Mouse (Mus musculus): ENCODE measurements at regions not wholly inside any gene's neighbourhood (a gene's known extent, or its start where the extent isn't known, plus 50 kb on each side); places are given as distances from the start of the nearest gene placed in this dataset.

DNA sequence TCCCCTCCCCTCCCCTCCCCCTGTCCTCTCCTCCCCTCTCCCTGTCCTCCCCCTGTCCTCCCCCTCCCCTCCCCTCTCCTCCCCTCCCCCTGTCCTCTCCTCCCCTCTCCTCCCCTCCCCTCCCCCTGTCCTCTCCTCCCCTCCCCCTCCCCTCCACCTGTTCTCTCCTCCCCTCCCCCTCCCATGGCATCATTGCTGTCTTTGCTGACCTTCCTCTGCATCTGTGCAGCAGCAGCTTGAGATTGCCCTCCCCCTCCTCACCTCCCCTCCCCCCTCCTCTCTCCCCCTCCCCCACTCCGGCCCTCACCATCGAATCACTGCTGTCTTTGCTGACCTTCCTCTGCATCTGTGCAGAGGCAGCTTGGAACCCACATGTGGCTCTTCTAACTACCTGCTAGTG lies 123.4 kb upstream of the Ubr2 start:
- peaks cover 9% of the 10 kb centered on the region for H3K27me3 ChIP-seq (ENCODE audit: control insufficient read depth)
- no peak for TF ChIP-seq TAL1 (IDR thresholded peaks at IDR 0.05; ENCODE audit: low read length)
- no peak for TF ChIP-seq GATA1 (IDR thresholded peaks at IDR 0.05; ENCODE audit: low read length)
- H3K9me3 ChIP-seq (ENCODE audit: control insufficient read depth, low read length): no peaks in the 10 kb centered on the region
- H3K36me3 ChIP-seq (ENCODE audit: control insufficient read depth): no peaks in the 10 kb centered on the region
- no peak overlapping the region for H3K4me3 ChIP-seq (replicated peaks)
- H3K4me1 ChIP-seq (ENCODE audit: control insufficient read depth): peaks cover 2% of the 10 kb centered on the region; the same call in 1 of the 2 replicates

DNA sequence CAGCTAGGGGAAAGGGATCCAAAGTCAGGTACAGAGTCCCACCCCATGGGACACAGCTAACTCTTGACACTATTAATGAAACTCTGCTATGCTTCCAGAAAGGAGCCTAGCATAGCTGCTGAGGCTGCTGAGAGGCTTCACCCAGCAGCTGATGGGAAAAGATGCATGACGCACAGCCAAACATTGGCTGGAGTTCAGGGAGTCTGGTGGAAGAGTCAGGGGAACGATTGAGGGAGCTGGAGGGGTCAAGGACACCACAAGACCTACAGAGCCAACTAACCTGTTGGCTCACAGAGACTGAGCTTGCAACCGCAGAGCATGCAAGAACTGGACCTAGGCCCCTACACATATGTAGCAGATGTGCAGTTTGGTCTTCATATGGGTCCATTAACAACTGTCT lies 117.2 kb upstream of the Ubr2 start:
- no peaks in the 10 kb centered on the region for H3K4me1 ChIP-seq (ENCODE audit: control insufficient read depth)
- TF ChIP-seq GATA1 (IDR thresholded peaks at IDR 0.05; ENCODE audit: low read length): no peak
- no peaks in the 10 kb centered on the region for H3K36me3 ChIP-seq (ENCODE audit: control insufficient read depth)
- no peak overlapping the region for H3K4me3 ChIP-seq (replicated peaks)
- no peaks in the 10 kb centered on the region for H3K9me3 ChIP-seq (ENCODE audit: control insufficient read depth, low read length)
- H3K27me3 ChIP-seq (ENCODE audit: control insufficient read depth): no peaks in the 10 kb centered on the region

DNA sequence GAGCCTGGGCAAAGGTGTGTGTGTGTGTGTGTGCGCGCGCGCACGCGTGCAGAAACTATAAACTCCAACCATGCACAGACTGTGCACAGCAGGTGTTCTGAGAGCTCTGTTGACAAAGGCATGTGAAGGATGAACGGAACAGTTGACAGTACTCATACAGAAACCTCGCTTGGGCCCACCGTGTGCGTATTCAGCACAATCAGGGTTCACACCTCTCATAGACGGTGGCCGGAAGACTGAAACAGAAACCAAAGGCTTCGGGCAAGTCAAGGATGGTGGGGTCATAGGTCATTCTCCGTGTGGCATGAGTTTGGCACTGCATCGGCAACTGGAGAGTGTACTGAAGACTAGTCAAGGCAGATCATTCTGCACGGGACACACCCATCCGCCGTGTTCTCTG lies 113.2 kb upstream of the Ubr2 start:
- Histone ChIP-seq H3K4me1 (ENCODE audit: control insufficient read depth) (no peaks in the 10 kb centered on the region), H3K36me3 (ENCODE audit: control insufficient read depth) (no peaks in the 10 kb centered on the region), H3K4me3 (replicated peaks) (no peak overlapping the region), H3K27me3 (ENCODE audit: control insufficient read depth) (no peaks in the 10 kb centered on the region), H3K9me3 (ENCODE audit: control insufficient read depth, low read length) (no peaks in the 10 kb centered on the region)
- TF ChIP-seq GATA1 (IDR thresholded peaks at IDR 0.05; ENCODE audit: low read length) (no peak), TAL1 (IDR thresholded peaks at IDR 0.05; ENCODE audit: low read length) (no peak)

DNA sequence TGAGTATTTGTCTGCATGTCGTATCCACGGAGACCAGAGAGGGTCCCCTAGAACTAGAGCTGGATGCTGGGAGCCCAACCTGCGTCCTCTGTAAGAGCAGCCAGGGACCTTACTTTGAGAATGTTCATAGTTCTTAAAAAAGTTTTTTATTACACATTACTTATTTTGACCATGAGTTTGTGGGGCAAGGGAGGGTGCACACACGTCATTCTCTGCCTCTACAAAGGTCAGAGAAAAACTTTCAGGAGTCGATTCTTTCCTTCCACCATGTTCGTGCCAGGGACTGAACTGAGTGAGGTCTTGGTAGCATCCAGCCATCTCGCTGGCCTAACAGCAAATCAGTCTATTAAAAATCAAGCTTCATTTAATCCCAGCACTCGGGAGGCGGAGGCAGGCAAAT lies 111.9 kb upstream of the Ubr2 start:
- Histone ChIP-seq H3K4me3 (replicated peaks) (no peak overlapping the region), H3K27me3 (ENCODE audit: control insufficient read depth) (no peaks in the 10 kb centered on the region), H3K36me3 (ENCODE audit: control insufficient read depth) (no peaks in the 10 kb centered on the region), H3K4me1 (ENCODE audit: control insufficient read depth) (no peaks in the 10 kb centered on the region), H3K9me3 (ENCODE audit: control insufficient read depth, low read length) (no peaks in the 10 kb centered on the region)
- no peak for TF ChIP-seq GATA1 (IDR thresholded peaks at IDR 0.05; ENCODE audit: low read length)
- no peak for TF ChIP-seq TAL1 (IDR thresholded peaks at IDR 0.05; ENCODE audit: low read length)

DNA sequence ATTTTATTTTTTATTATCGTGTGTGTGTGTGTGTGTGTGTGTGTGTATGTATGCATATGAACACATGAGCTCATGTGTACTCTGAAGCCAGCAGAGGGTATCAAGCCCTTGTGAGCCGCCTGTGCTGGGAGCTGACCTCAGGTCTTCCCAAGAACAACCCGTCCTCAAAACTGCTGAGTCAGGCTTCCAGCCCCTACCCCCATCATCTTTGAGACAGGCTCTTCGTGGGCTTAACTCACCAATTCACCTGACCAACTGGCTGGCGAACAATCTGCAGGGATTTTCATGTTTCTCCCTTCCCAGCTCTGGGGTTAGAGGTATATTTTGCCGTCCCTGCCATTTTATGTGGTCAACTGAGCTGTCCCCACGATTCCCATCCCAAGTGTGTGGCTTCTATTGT lies 107.7 kb upstream of the Ubr2 start:
- Histone ChIP-seq H3K4me3 (replicated peaks) (no peak overlapping the region), H3K4me1 (ENCODE audit: control insufficient read depth) (no peaks in the 10 kb centered on the region), H3K9me3 (ENCODE audit: control insufficient read depth, low read length) (no peaks in the 10 kb centered on the region), H3K36me3 (ENCODE audit: control insufficient read depth) (no peaks in the 10 kb centered on the region), H3K27me3 (ENCODE audit: control insufficient read depth) (no peaks in the 10 kb centered on the region)
- TF ChIP-seq TAL1 (IDR thresholded peaks at IDR 0.05; ENCODE audit: low read length) (no peak), GATA1 (IDR thresholded peaks at IDR 0.05; ENCODE audit: low read length) (no peak)

DNA sequence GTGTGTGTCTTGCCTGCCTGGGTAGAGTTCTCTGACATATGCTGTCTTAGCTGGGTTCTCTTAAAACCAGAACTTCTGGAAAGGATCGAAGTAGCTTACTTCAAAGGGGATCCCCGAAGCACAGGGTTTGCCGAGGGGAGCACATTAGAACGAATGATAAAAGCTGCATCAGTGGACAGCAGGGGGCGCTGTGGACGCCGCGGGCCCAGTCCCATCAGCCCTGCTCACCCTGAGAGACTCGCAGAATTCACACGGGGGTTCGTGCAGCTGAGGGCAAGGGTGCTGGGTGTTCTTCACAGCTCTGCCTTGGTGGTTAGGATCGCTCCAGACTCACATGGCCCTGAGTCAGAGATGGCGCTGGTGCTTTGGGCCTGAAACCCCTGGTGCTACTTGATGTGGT lies 105.4 kb upstream of the Ubr2 start:
- Histone ChIP-seq H3K36me3 (ENCODE audit: control insufficient read depth) (no peaks in the 10 kb centered on the region), H3K9me3 (ENCODE audit: control insufficient read depth, low read length) (peaks cover 5% of the 10 kb centered on the region), H3K4me1 (ENCODE audit: control insufficient read depth) (no peaks in the 10 kb centered on the region), H3K27me3 (ENCODE audit: control insufficient read depth) (no peaks in the 10 kb centered on the region), H3K4me3 (replicated peaks) (no peak overlapping the region)
- TF ChIP-seq TAL1 (IDR thresholded peaks at IDR 0.05; ENCODE audit: low read length) (no peak), GATA1 (IDR thresholded peaks at IDR 0.05; ENCODE audit: low read length) (no peak)

DNA sequence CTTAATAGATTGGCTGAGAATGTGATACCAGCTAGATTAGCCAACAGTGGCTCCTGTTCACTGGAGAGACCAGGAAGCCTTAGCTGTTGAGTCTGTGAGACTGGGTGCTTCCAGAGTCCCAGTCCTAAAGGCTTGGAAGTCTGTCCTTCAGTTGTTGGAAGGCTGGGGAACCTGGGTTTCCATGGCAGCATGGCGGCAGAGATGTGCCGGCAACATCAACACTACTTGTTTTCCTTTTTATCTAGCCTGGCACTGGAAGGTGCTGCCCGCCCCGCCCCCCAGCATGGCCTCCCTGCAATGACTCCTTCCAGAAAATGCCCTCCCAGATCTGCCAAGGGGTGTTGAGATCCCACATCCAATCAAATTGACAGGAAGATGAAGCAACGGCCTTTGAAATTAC lies 104.8 kb upstream of the Ubr2 start:
- Histone ChIP-seq H3K9me3 (ENCODE audit: control insufficient read depth, low read length) (peaks cover 5% of the 10 kb centered on the region), H3K27me3 (ENCODE audit: control insufficient read depth) (no peaks in the 10 kb centered on the region), H3K36me3 (ENCODE audit: control insufficient read depth) (no peaks in the 10 kb centered on the region), H3K4me3 (replicated peaks) (no peak overlapping the region), H3K4me1 (ENCODE audit: control insufficient read depth) (no peaks in the 10 kb centered on the region)
- TF ChIP-seq GATA1 (IDR thresholded peaks at IDR 0.05; ENCODE audit: low read length) (no peak), TAL1 (IDR thresholded peaks at IDR 0.05; ENCODE audit: low read length) (no peak)

DNA sequence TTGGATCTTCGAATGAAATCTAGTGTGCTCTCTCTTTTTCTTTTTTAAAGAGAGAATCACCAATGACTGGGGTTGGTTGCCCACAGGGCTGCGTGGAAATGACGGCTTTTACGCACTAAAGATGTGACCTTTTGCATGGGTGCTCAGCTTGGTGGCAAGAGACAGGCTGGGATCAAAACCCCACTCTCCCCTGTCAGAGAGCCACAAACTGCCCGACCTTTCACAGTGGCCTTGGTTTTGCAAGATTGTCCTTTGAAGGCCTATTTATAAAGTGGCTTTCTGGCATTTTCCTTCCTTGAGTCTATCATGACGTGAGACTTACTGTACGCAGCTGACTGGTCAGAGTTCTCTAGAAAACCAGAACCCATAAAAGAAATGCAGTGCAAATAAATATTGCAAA lies 104.4 kb upstream of the Ubr2 start:
- Histone ChIP-seq H3K36me3 (ENCODE audit: control insufficient read depth) (no peaks in the 10 kb centered on the region), H3K4me3 (replicated peaks) (no peak overlapping the region), H3K27me3 (ENCODE audit: control insufficient read depth) (no peaks in the 10 kb centered on the region), H3K9me3 (ENCODE audit: control insufficient read depth, low read length) (peaks cover 5% of the 10 kb centered on the region), H3K4me1 (ENCODE audit: control insufficient read depth) (no peaks in the 10 kb centered on the region)
- TF ChIP-seq GATA1 (IDR thresholded peaks at IDR 0.05; ENCODE audit: low read length): no peak
- TF ChIP-seq TAL1 (IDR thresholded peaks at IDR 0.05; ENCODE audit: low read length): no peak

DNA sequence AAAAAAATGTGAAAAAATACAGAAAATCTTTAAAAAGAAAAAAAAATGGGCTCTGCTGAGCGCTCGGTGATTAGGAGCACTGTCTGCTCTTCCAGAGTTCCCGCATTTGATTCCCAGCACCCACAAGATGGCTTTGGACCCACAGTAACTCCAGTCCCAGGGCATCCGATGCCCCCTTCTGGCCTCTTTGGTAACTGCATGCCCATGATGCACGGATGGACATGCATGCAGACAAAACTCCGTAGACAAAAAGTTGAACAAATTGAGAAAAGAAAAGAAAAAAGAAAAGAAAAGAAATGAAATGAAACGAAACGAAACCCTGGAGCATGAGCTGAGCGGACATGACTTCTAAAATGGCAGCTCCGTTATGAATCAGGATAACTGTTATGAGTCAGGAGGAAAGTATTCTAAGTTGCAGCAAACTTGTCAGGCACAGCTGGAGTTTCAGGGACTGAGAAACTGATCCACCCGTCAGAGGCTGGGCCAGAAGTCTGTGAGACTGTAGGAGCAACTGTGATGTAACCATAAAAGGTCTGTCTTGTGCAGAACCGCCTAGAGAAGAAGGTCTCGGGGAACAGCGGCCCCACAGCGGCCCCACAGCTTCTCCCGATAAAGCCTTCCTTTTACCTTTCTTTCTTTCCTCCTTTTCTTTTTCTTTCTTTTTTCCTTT lies 102.3 kb upstream of the Ubr2 start:
- no peak overlapping the region for H3K4me3 ChIP-seq (replicated peaks)
- peaks cover 5% of the 10 kb centered on the region for H3K9me3 ChIP-seq (ENCODE audit: control insufficient read depth, low read length)

DNA sequence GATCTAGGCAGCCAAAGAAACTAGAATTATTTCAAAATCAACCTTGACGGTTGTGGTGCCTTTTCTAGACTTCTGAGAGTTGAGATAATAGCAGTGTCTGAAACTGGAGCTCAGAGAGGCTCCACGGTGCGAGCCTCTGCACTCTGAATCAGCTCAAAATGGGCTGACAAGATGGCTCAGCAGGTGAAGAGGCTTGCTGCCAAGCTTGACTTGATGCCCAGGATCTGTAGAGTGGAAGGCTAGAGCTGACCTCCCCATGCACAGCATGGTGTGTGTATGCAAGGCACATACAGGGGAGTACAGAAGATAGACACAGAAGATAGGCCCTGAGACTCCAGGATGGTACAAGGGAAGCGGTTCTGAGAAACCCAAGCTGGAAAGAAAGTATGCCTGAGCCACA lies 100.5 kb upstream of the Ubr2 start:
- Histone ChIP-seq H3K9me3 (ENCODE audit: control insufficient read depth, low read length) (peaks cover 5% of the 10 kb centered on the region), H3K36me3 (ENCODE audit: control insufficient read depth) (no peaks in the 10 kb centered on the region), H3K4me1 (ENCODE audit: control insufficient read depth) (no peaks in the 10 kb centered on the region), H3K27me3 (ENCODE audit: control insufficient read depth) (no peaks in the 10 kb centered on the region), H3K4me3 (replicated peaks) (no peak overlapping the region)
- TF ChIP-seq TAL1 (IDR thresholded peaks at IDR 0.05; ENCODE audit: low read length): no peak
- TF ChIP-seq GATA1 (IDR thresholded peaks at IDR 0.05; ENCODE audit: low read length): no peak

More for the DNA sequence above, 102.3 kb upstream of the Ubr2 start:
- TF ChIP-seq GATA1 (IDR thresholded peaks at IDR 0.05; ENCODE audit: low read length) (no peak), TAL1 (IDR thresholded peaks at IDR 0.05; ENCODE audit: low read length) (no peak)
- Histone ChIP-seq H3K27me3 (ENCODE audit: control insufficient read depth) (no peaks in the 10 kb centered on the region), H3K4me1 (ENCODE audit: control insufficient read depth) (no peaks in the 10 kb centered on the region), H3K36me3 (ENCODE audit: control insufficient read depth) (no peaks in the 10 kb centered on the region)
